Mouse (Mus musculus) lung, adult 2 months (tissue): ENCODE results near the gene Jazf1. TPM values are rescaled to one million over a fixed set of nuclear protein-coding genes. Genes with fewer than 3 reads are reported as not detected.

Experiments used
- DNase-seq: peaks from one replicate; pipeline ENCODE4 v3.0.0; 2022
- H3K4me1 ChIP-seq: fragments of 200-500 bp; 2 replicates; pipeline ENCODE4 v1.6.1; 2011; ENCODE audit warnings: low read length; ENCODE audit not compliant: control insufficient read depth, insufficient read depth
- H3K4me3 ChIP-seq: fragments of 200-500 bp; replicated peaks from 2 replicates; pipeline ENCODE3; 2011; ENCODE audit warnings: low read depth, mild to moderate bottlenecking, control low read depth, low read length; ENCODE audit errors: extremely low read depth
- CTCF ChIP-seq: fragments of 200-500 bp; IDR thresholded peaks from 2 replicates; pipeline ENCODE4 v1.5.1; 2011; ENCODE audit warnings: mild to moderate bottlenecking, low read length, control low read depth; ENCODE audit not compliant: insufficient read depth
- POLR2A ChIP-seq: fragments of 200-500 bp; IDR thresholded peaks from 2 replicates; pipeline ENCODE4 v1.6.1; 2011; ENCODE audit warnings: low read depth, mild to moderate bottlenecking, control low read depth, low read length, borderline replicate concordance; ENCODE audit errors: extremely low read depth
- WGBS: fragments of 180-500 bp; shearing (Covaris S2); methylation state at CpG from one replicate; pipeline ENCODE4 v1.1.7; 2018; 5-methylcytosine and 5-hydroxymethylcytosine counted together
- polyA plus RNA-seq: library from polyadenylated mRNA; depleted of rRNA; stranded (reverse); fragments of >200 nt; gene quantifications from 2 replicates; pipeline ENCODE4 v1.2.3, GENCODE M21; 2012

Gene Jazf1
- polyA plus RNA-seq, 1 experiment, result 1.3 TPM

- TF ChIP-seq POLR2A, result no peak
- peak; percentile 58 for TF ChIP-seq CTCF
- WGBS, result 71% methylated on average over 4 of the region's 4 CpGs
- H3K4me3 ChIP-seq, result no peak overlapping the region
- DNase-seq, result no peak
- peaks cover 2% of the 10 kb centered on the region; the same call in 1 of the 2 replicates for H3K4me1 ChIP-seq
Observed at GRCm38 (mm10) chr6:52843027-52843426, 225.4 kb downstream of the Jazf1 start.

GRCm38 (mm10) chr6:52842598-52842997, 225.8 kb downstream of the Jazf1 start:
- WGBS, result 72% methylated on average over 6 of the region's 6 CpGs
- peaks cover 2% of the 10 kb centered on the region; the same call in 1 of the 2 replicates for H3K4me1 ChIP-seq
- TF ChIP-seq POLR2A (no peak), CTCF (no peak)
- no peak for DNase-seq
- no peak overlapping the region for H3K4me3 ChIP-seq

GRCm38 (mm10) chr6:52841611-52842010, 226.8 kb downstream of the Jazf1 start:
- WGBS, result 75% methylated on average over 2 of the region's 2 CpGs
- no peak overlapping the region for H3K4me3 ChIP-seq
- peaks cover 2% of the 10 kb centered on the region; the same call in 1 of the 2 replicates for H3K4me1 ChIP-seq
- no peak for TF ChIP-seq CTCF
- no peak for TF ChIP-seq POLR2A
- no peak for DNase-seq

GRCm38 (mm10) chr6:52840589-52841044, 227.8 kb downstream of the Jazf1 start:
- Histone ChIP-seq H3K4me1 (peaks cover 2% of the 10 kb centered on the region; the same call in 1 of the 2 replicates), H3K4me3 (no peak overlapping the region)
- 60% methylated on average over 9 of the region's 9 CpGs for WGBS
- DNase-seq, result no peak
- TF ChIP-seq CTCF (no peak), POLR2A (no peak)

GRCm38 (mm10) chr6:52838691-52839090, 229.7 kb downstream of the Jazf1 start:
- 5% methylated on average over 8 of the region's 8 CpGs for WGBS
- Histone ChIP-seq H3K4me1 (peaks cover 2% of the 10 kb centered on the region; the same call in 1 of the 2 replicates), H3K4me3 (peak overlapping the region; percentile 21)
- no peak for TF ChIP-seq POLR2A
- peak; percentile 85 for TF ChIP-seq CTCF
- DNase-seq, result peak; percentile 76

GRCm38 (mm10) chr6:52837792-52838191, 230.6 kb downstream of the Jazf1 start:
- no peak overlapping the region for H3K4me3 ChIP-seq
- TF ChIP-seq POLR2A, result no peak
- no peak for TF ChIP-seq CTCF
- H3K4me1 ChIP-seq, result peaks cover 2% of the 10 kb centered on the region; the same call in 1 of the 2 replicates
- no peak for DNase-seq
- WGBS, result 46% methylated on average over 4 of the region's 4 CpGs

GRCm38 (mm10) chr6:52836201-52836950, 232.1 kb downstream of the Jazf1 start:
- TF ChIP-seq POLR2A, result no peak
- TF ChIP-seq CTCF, result no peak
- WGBS, result 82% methylated on average over 15 of the region's 15 CpGs

GRCm38 (mm10) chr6:52827752-52828277, 240.6 kb downstream of the Jazf1 start:
- H3K4me1 ChIP-seq, result no peaks in the 10 kb centered on the region
- no peak for DNase-seq
- no peak for TF ChIP-seq CTCF
- TF ChIP-seq POLR2A, result no peak
- H3K4me3 ChIP-seq, result no peak overlapping the region
- WGBS, result 85% methylated on average over 2 of the region's 2 CpGs

More at GRCm38 (mm10) chr6:52836201-52836950, 232.1 kb downstream of the Jazf1 start:
- H3K4me3 ChIP-seq, result no peak overlapping the region
- no peak for DNase-seq
- H3K4me1 ChIP-seq, result peaks cover 2% of the 10 kb centered on the region; the same call in 1 of the 2 replicates

- WGBS, result 54% methylated on average over 5 of the region's 5 CpGs
- H3K4me1 ChIP-seq, result no peaks in the 10 kb centered on the region
- no peak overlapping the region for H3K4me3 ChIP-seq
- peak; percentile 8 for DNase-seq
- TF ChIP-seq CTCF (no peak), POLR2A (no peak)
Observed at GRCm38 (mm10) chr6:52825535-52825934, 242.9 kb downstream of the Jazf1 start.

GRCm38 (mm10) chr6:52824977-52825482, 243.4 kb downstream of the Jazf1 start:
- Histone ChIP-seq H3K4me3 (no peak overlapping the region), H3K4me1 (no peaks in the 10 kb centered on the region)
- no peak for DNase-seq
- TF ChIP-seq POLR2A, result no peak
- TF ChIP-seq CTCF, result no peak
- WGBS, result 86% methylated on average over 3 of the region's 3 CpGs
